Mouse (Mus musculus) hindbrain, embryonic 11.5 days (tissue): Measurements from ENCODE around the gene Skint8. TPM values are rescaled to one million over a fixed set of nuclear protein-coding genes. Genes with fewer than 3 reads are reported as not detected.
"Not testable (repeated sequence)": the region's sequence is repeated elsewhere in the genome, so short reads cannot be mapped to it uniquely, and the experiment has no call there.

ENCODE experiments used
- ATAC-seq: fragments of 200-750 bp; cut with Nextera tagmentation; 2 replicates; pipeline ENCODE4 v1.8.0; 2017; ENCODE audit warnings: mild to moderate bottlenecking, moderate TSS enrichment, moderate library complexity; ENCODE audit not compliant: low FRiP score
- DNase-seq: peaks from one replicate; pipeline ENCODE4 v3.0.0-alpha.2; 2015; ENCODE audit warnings: low spot score
- H3K27ac ChIP-seq: fragments of 300-500 bp; sonication (generic); 2 replicates; pipeline ENCODE4 v1.5.1; 2014; ENCODE audit warnings: mild to moderate bottlenecking, low read depth, low read length
- H3K27me3 ChIP-seq: fragments of 300-500 bp; sonication (generic); 2 replicates; pipeline ENCODE4 v1.6.1; 2014; ENCODE audit warnings: mild to moderate bottlenecking, low read length, moderate library complexity, mixed read lengths; ENCODE audit not compliant: control insufficient read depth, insufficient read depth
- H3K36me3 ChIP-seq: fragments of 300-500 bp; sonication (generic); 2 replicates; pipeline ENCODE4 v1.6.1; 2014; ENCODE audit warnings: mild to moderate bottlenecking, low read length, moderate library complexity, mixed read lengths; ENCODE audit not compliant: control insufficient read depth, insufficient read depth
- H3K4me1 ChIP-seq: fragments of 300-500 bp; sonication (generic); replicated peaks from 2 replicates; pipeline ENCODE4 v1.6.1; 2014; ENCODE audit warnings: low read length, mixed read lengths; ENCODE audit not compliant: control insufficient read depth, insufficient read depth
- H3K4me2 ChIP-seq: fragments of 300-500 bp; sonication (generic); replicated peaks from 2 replicates; pipeline ENCODE4 v1.6.1; 2014; ENCODE audit warnings: mild to moderate bottlenecking, low read depth, low read length
- H3K4me3 ChIP-seq: fragments of 300-500 bp; sonication (generic); 2 replicates; pipeline ENCODE4 v1.5.1; 2014; ENCODE audit warnings: low read depth, low read length
- H3K9ac ChIP-seq: fragments of 300-500 bp; sonication (generic); 2 replicates; pipeline ENCODE4 v1.6.1; 2014; ENCODE audit warnings: low read depth, low read length
- H3K9me3 ChIP-seq: fragments of 300-500 bp; sonication (generic); 2 replicates; pipeline ENCODE4 v1.6.1; 2016; ENCODE audit warnings: low read length; ENCODE audit not compliant: control insufficient read depth
- WGBS: fragments of 180-500 bp; shearing (Covaris S2); extraction: QIAGEN DNeasy Blood & Tissue Kit; methylation state at CpG from one replicate; pipeline ENCODE4 v1.1.7; 2014; 5-methylcytosine and 5-hydroxymethylcytosine counted together
- polyA plus RNA-seq: library from polyadenylated mRNA; unstranded; fragments of >200 nt; fragmentation: Nextera tagmentation; extraction: Ambion mirVana; gene quantifications from 2 replicates; pipeline ENCODE4 v1.2.1, GENCODE M21; 2014

The Skint8 gene
- polyA plus RNA-seq: not detected in 2 replicates

DNA sequence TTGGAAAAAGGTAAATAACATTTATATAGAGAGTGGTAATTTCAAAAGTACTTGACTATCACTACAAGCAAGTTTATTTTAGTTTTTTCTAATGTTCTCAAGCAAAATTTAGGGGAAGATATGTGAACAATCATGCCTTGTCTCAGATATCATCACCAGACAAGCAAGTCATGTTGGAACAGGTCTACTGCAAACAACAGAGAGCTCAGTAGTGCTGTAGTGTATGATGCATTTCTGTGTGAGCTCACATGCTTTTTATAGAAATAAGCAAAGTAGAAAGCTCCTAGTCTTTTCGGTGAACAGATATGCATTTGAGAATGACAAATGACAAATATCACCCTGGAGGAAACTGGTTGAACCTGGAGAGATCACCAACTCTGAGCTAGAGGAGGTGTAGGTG is at the start of gene Skint8:
TSS of gene Skint8 (plus strand) at position 301 of the 400 bp plus-strand sequence.
- no peak within 1 kb of the TSS for H3K4me2 ChIP-seq
- no peak for ATAC-seq
- H3K4me1 ChIP-seq: no peaks in the 10 kb centered on the region
- WGBS: 82% methylated on average over 1 of the region's 1 CpGs
- H3K9me3 ChIP-seq: no peaks in the 10 kb centered on the region
- no peaks in the 10 kb centered on the region for H3K27me3 ChIP-seq
- H3K9ac ChIP-seq: no peak within 1 kb of the TSS
- no peaks in the 10 kb centered on the region for H3K36me3 ChIP-seq
- no peak within 1 kb of the TSS for H3K4me3 ChIP-seq
- DNase-seq: no peak
- H3K27ac ChIP-seq: no peak within 1 kb of the TSS

DNA sequence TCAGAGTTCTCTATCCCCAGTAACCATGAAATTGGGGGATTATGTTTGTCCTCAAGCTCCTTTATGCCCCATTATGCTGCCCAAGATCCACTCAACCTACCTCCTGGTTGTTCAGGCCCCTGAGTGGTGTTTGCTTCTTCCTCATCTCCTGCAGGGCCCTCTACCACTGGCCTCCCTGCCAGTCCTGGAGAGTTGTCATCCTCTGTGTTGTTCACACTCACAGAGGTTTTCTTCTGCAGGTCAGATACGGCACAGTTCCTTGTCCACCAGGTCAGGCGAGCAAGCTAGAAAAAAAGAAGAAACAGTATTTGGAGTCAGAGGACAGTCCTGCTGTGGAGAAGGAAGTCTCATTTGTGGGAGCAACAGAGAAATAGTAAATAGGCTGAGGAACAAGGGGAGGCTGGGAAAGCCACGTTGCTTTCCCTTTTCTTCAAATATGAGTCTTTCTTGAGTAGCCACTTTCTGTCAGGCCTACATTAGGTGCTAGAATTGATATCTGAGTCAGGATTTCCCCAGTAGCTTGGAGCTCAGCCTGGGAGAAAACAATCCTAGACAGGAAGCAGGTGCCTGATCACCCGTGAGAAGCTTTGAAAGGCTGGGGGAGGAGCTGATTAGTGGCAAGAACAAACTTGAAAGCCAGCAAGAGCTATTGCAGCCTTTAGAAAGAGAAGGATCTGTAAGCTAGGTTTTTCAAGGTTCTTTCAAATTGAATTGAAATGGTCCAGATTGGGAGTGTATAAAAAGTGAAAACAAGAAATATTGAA is 38.9 kb upstream of the Skint8 start:
- H3K9ac ChIP-seq: no peak overlapping the region
- no peaks in the 10 kb centered on the region for H3K9me3 ChIP-seq
- no peaks in the 10 kb centered on the region for H3K36me3 ChIP-seq
- H3K27ac ChIP-seq: no peak overlapping the region
- H3K4me1 ChIP-seq: no peaks in the 10 kb centered on the region
- DNase-seq (no peak), ATAC-seq (no peak)
- no peak overlapping the region for H3K4me3 ChIP-seq
- H3K4me2 ChIP-seq: no peak overlapping the region
- no peaks in the 10 kb centered on the region for H3K27me3 ChIP-seq
- 45% methylated on average over 4 of the region's 4 CpGs for WGBS

GRCm38 (mm10) chr4:111883543-111883942 is 35.6 kb upstream of the Skint8 start:
- Histone ChIP-seq H3K9ac (no peak overlapping the region), H3K4me1 (no peaks in the 10 kb centered on the region), H3K36me3 (no peaks in the 10 kb centered on the region), H3K4me2 (no peak overlapping the region), H3K27me3 (no peaks in the 10 kb centered on the region), H3K27ac (no peak overlapping the region), H3K4me3 (no peak overlapping the region), H3K9me3 (no peaks in the 10 kb centered on the region)
- WGBS: 92% methylated on average over 12 of the region's 12 CpGs
- ATAC-seq (no peak), DNase-seq (no peak)

GRCm38 (mm10) chr4:111886018-111886417 is 33.2 kb upstream of the Skint8 start:
- ATAC-seq (peak; percentile 77), DNase-seq (peak; percentile 79)
- Histone ChIP-seq H3K36me3 (no peaks in the 10 kb centered on the region), H3K27me3 (no peaks in the 10 kb centered on the region), H3K4me1 (no peaks in the 10 kb centered on the region), H3K9me3 (no peaks in the 10 kb centered on the region), H3K27ac (no peak overlapping the region), H3K4me2 (no peak overlapping the region), H3K9ac (no peak overlapping the region), H3K4me3 (no peak overlapping the region)
- 20% methylated on average over 7 of the region's 7 CpGs for WGBS

DNA sequence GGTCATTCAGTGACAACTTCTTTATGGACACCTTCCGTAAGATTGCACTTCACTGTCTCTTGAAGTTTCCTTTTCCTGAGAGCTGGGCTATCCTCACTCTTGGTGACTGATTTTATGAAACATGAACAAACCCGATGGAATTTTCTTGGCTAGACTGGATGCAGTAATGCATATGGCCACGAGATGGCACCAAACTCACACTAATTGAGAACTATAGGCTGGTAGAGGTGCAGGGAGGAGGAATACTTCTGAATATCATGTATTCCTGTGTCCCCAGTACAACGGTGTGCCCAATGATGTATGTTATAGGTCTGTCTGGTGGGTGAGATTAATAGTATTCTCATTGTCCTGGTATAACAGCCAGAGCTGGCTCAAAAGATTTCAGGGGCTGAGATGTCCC is 32.6 kb upstream of the Skint8 start:
- H3K4me1 ChIP-seq: no peaks in the 10 kb centered on the region
- no peak overlapping the region for H3K4me3 ChIP-seq
- ATAC-seq (peak; percentile 81), DNase-seq (peak; percentile 84)
- no peaks in the 10 kb centered on the region for H3K9me3 ChIP-seq
- H3K27me3 ChIP-seq: no peaks in the 10 kb centered on the region
- H3K9ac ChIP-seq: no peak overlapping the region
- no peaks in the 10 kb centered on the region for H3K36me3 ChIP-seq
- no peak overlapping the region for H3K27ac ChIP-seq
- 23% methylated on average over 4 of the region's 4 CpGs for WGBS
- H3K4me2 ChIP-seq: no peak overlapping the region

- H3K9ac ChIP-seq: no peak overlapping the region
- DNase-seq (no peak), ATAC-seq (no peak)
- no peak overlapping the region for H3K4me3 ChIP-seq
- no peaks in the 10 kb centered on the region for H3K9me3 ChIP-seq
- H3K36me3 ChIP-seq: no peaks in the 10 kb centered on the region
- no peaks in the 10 kb centered on the region for H3K27me3 ChIP-seq
- H3K4me2 ChIP-seq: no peak overlapping the region
- no peak overlapping the region for H3K27ac ChIP-seq
- no peaks in the 10 kb centered on the region for H3K4me1 ChIP-seq
These were observed 27.1 kb upstream of the Skint8 start for GRCm38 (mm10) chr4:111892138-111892537.

DNA sequence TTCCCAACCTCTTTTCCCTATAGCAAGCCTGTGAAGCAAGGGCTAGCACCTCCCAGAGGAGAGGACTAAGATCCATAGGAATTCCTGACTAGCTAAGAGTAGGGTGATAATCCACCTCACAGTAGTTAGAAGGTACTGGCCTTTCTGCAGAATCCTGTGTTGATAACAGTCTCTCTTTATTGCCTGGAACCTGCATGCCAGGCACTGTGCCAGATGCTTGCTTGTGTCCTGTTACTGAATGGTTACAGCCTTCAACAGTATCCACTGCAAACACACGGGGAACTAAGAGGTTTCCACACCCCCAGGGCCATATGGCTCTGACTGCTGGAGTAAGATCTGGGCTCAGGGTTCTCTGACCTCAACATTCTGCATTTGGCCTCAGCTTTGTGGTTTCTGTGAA is 21.4 kb upstream of the Skint8 start:
- H3K27me3 ChIP-seq: no peaks in the 10 kb centered on the region
- H3K9ac ChIP-seq: no peak overlapping the region
- H3K4me2 ChIP-seq: no peak overlapping the region
- ATAC-seq (no peak), DNase-seq (no peak)
- H3K4me1 ChIP-seq: no peaks in the 10 kb centered on the region
- H3K36me3 ChIP-seq: no peaks in the 10 kb centered on the region
- no peak overlapping the region for H3K27ac ChIP-seq
- 78% methylated on average over 1 of the region's 1 CpGs for WGBS
- no peaks in the 10 kb centered on the region for H3K9me3 ChIP-seq
- H3K4me3 ChIP-seq: no peak overlapping the region

DNA sequence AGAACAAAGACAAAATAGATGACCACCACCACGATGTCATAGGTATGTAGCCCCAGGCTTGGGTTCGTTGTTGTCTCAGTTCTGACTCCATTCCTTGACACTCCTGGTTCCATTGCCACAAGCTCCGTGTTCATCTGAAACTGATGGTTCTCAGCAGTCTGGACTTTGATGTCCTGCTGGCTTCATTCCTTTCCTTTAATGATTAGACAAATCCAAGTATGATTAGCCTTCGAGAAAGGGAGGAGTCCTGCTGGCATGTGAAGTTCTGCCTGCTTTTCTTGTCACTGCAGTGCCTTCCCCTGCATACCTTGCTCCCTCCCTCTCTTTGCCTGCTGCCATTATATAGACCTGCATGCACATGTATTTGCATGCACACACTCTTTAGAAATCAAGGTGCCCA is 20.6 kb upstream of the Skint8 start:
- ATAC-seq (no peak), DNase-seq (no peak)
- Histone ChIP-seq H3K9ac (no peak overlapping the region), H3K4me3 (no peak overlapping the region), H3K4me1 (no peaks in the 10 kb centered on the region), H3K27me3 (no peaks in the 10 kb centered on the region), H3K36me3 (no peaks in the 10 kb centered on the region), H3K27ac (no peak overlapping the region), H3K9me3 (no peaks in the 10 kb centered on the region), H3K4me2 (no peak overlapping the region)
- WGBS: 70% methylated on average over 4 of the region's 4 CpGs

DNA sequence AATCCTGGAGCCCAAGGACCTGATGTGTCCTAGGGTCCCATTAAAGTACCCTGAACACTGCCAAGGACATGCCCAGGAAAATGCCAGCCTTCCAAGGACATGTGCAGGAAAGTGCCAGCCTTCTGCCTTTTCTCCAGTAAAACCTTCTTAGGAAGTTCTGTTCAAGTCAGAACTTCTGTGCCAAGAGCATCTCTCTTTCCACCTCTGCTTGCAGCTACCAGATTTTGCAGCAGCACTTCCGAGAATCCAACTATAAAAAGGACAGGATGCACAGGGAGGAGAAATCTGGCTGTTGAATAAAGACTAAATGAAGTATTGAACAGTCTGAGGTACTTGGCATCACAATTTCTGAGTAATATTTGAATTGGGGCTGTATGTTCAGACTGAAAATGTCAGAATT is 18.7 kb upstream of the Skint8 start:
- not testable (repeated sequence) for H3K27me3 ChIP-seq, H3K4me2 ChIP-seq, H3K4me1 ChIP-seq, H3K4me3 ChIP-seq, H3K27ac ChIP-seq, H3K36me3 ChIP-seq, ATAC-seq, H3K9ac ChIP-seq, H3K9me3 ChIP-seq, DNase-seq
- WGBS: 78% methylated on average over 1 of the region's 1 CpGs
